Mouse (Mus musculus) embryonic facial prominence, embryonic 14.5 days (tissue): ENCODE data around the gene Scrt2. TPM values are rescaled to one million over a fixed set of nuclear protein-coding genes. Genes with fewer than 3 reads are reported as not detected.

Experiments used
- ATAC-seq: fragments of 200-750 bp; cut with Nextera tagmentation; 2 replicates; pipeline ENCODE4 v1.8.0; 2017; ENCODE audit warnings: low read depth, moderate number of reproducible peaks, moderate TSS enrichment
- DNase-seq: peaks from one replicate; pipeline ENCODE4 v3.0.0-alpha.2; 2015; ENCODE audit warnings: low spot score
- H3K27ac ChIP-seq: fragments of 300-500 bp; sonication (generic); replicated peaks from 2 replicates; pipeline ENCODE4 v1.5.1; 2014; ENCODE audit warnings: low read depth, mild to moderate bottlenecking, low read length, moderate library complexity
- H3K27me3 ChIP-seq: fragments of 300-500 bp; sonication (generic); replicated peaks from 2 replicates; pipeline ENCODE4 v1.6.1; 2014; ENCODE audit warnings: low read length; ENCODE audit not compliant: control insufficient read depth, insufficient read depth
- H3K36me3 ChIP-seq: fragments of 300-500 bp; sonication (generic); 2 replicates; pipeline ENCODE4 v1.6.1; 2014; ENCODE audit warnings: low read length, mixed read lengths; ENCODE audit not compliant: control insufficient read depth, insufficient read depth
- H3K4me1 ChIP-seq: fragments of 300-500 bp; sonication (generic); 2 replicates; pipeline ENCODE4 v1.6.1; 2014; ENCODE audit warnings: antibody characterized with exemption, low read length; ENCODE audit not compliant: control insufficient read depth, insufficient read depth
- H3K4me2 ChIP-seq: fragments of 300-500 bp; sonication (generic); 2 replicates; pipeline ENCODE4 v1.6.1; 2014; ENCODE audit warnings: low read depth, mild to moderate bottlenecking, low read length, moderate library complexity, mixed read lengths
- H3K4me3 ChIP-seq: fragments of 300-500 bp; sonication (generic); 2 replicates; pipeline ENCODE4 v1.5.1; 2014; ENCODE audit warnings: low read depth, mild to moderate bottlenecking, low read length
- H3K9ac ChIP-seq: fragments of 300-500 bp; sonication (generic); 2 replicates; pipeline ENCODE4 v1.6.1; 2014; ENCODE audit warnings: low read depth, mild to moderate bottlenecking, low read length, moderate library complexity, mixed read lengths
- H3K9me3 ChIP-seq: fragments of 300-500 bp; sonication (generic); 2 replicates; pipeline ENCODE4 v1.6.1; 2016; ENCODE audit warnings: low read length; ENCODE audit not compliant: control insufficient read depth
- WGBS: fragments of 180-500 bp; shearing (Covaris S2); extraction: QIAGEN DNeasy Blood & Tissue Kit; methylation state at CpG from one replicate; pipeline ENCODE4 v1.1.7; 2014; 5-methylcytosine and 5-hydroxymethylcytosine counted together
- polyA plus RNA-seq: library from polyadenylated mRNA; unstranded; fragments of >200 nt; fragmentation: Nextera tagmentation; extraction: Ambion mirVana; gene quantifications from 2 replicates; pipeline ENCODE4 v1.2.1, GENCODE M21; 2014

The Scrt2 gene
- polyA plus RNA-seq, 1 experiment from 2014 or later = 0.29 TPM

DNA sequence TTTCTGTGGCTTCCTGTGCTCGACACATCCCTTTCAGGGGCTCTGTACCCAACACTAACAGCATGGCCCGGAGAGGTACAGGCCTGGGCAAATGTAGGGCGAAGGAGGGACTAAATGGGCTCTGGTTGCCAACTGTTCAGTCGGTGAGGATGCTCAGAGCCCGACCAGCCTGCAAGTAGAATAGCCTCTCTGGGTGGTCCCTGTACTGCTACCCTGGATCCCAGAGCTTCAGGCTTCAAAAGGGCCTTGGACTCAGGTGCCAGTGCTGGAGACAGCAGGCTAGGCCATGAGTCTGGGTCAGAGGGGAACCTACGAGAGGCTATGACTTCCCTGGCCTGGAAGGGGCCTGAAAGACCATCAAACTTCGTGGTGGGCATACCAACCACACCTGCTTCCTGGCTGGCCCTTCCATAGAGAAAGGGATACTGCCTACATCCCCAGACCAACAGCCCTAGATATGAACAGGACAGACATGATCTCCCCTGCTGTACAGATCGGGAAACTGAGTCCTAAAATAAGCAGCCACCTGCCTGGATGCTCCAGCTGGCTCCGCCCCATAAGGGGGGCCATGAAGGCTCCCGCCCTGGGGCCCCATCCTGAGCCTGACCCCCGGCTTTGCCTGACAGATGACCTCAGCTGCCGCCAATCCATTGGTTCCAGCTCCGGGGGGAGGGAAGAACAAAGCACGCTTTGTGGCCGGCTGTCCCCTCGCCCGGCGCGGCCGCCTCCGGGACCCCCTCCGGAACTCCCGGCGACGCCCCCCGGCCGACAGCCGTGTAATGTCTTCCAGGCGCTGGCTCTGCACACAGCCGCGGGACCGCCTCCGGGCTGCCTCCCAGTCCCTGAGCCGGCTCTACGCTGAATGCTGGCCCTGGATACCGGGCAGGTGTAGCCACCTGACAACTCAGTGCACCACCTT, 33.0 kb downstream of the Scrt2 start:
- peaks cover 10% of the 10 kb centered on the region; the same call in 1 of the 2 replicates for H3K4me1 ChIP-seq
- peak overlapping the region; percentile 11; the same call in 1 of the 2 replicates for H3K9ac ChIP-seq
- no peaks in the 10 kb centered on the region for H3K36me3 ChIP-seq
- no peaks in the 10 kb centered on the region for H3K27me3 ChIP-seq
- no peaks in the 10 kb centered on the region for H3K9me3 ChIP-seq
- ATAC-seq (no peak; the same call in 1 of the 2 replicates), DNase-seq (peak; percentile 58)
- H3K4me3 ChIP-seq = peak overlapping the region; percentile 14
- WGBS = 28% methylated on average over 12 of the region's 36 CpGs
- peak overlapping the region; percentile 42 for H3K4me2 ChIP-seq
- no peak overlapping the region for H3K27ac ChIP-seq

DNA sequence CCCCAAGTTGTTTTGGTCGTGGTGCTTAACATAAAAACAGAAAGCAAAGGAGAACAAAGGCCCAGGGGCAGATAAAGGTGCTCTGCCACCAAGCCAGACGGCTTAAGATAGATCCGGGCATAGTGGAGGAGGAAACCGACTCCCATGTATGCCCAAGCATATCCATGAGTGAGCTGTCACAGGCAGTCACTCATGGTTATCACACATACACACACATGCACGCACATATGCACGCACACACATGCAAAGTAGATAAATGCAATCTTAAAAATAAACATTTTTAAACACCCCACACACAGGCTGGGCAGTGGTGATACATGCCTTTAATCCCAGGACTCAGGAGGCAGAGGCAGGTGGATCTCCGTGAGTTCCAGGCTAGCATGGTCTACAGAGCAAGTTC, 36.4 kb downstream of the Scrt2 start:
- H3K27me3 ChIP-seq = no peaks in the 10 kb centered on the region
- H3K4me3 ChIP-seq = no peak overlapping the region
- H3K9ac ChIP-seq = no peak overlapping the region
- no peak for DNase-seq
- H3K36me3 ChIP-seq = no peaks in the 10 kb centered on the region
- H3K27ac ChIP-seq = no peak overlapping the region
- H3K9me3 ChIP-seq = no peaks in the 10 kb centered on the region
- no peak for ATAC-seq
- H3K4me2 ChIP-seq = no peak overlapping the region
- H3K4me1 ChIP-seq = peaks cover 10% of the 10 kb centered on the region; the same call in 1 of the 2 replicates
- 86% methylated on average over 7 of the region's 7 CpGs for WGBS

DNA sequence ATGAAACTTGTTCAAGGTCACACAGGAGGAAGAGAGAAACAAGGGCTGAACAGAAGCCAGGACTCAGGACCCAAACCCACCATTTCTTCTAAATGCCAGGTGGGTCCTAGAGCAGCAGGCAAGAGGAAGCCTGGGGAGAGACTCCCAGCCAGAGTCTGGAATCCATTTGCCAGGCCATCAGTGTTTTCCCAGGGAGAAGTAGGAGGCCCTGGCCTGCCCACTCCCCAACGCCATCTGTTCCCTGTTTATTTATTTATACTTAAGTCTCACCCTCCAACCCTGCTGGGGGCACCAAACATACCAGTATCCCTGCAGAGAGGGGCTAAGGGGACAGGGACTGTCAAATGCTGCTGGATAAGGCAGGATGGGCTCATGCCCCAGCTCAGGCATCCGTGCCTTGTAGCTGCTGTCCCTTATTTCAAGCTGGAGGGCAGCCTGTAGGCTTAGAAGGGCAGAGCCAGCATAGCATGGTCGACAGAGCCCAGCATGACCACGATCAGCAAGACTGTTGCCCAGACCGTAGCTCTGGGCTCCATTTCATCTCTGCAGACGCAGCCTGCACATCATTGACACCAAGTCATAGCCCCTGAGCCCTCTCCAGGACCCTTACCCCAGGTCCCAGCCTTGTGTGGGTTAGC, 38.0 kb downstream of the Scrt2 start:
- Histone ChIP-seq H3K27me3 (no peaks in the 10 kb centered on the region), H3K4me2 (no peak overlapping the region), H3K9ac (no peak overlapping the region), H3K36me3 (no peaks in the 10 kb centered on the region), H3K4me3 (no peak overlapping the region), H3K9me3 (no peaks in the 10 kb centered on the region), H3K27ac (no peak overlapping the region), H3K4me1 (peaks cover 6% of the 10 kb centered on the region; the same call in 1 of the 2 replicates)
- ATAC-seq = no peak
- DNase-seq = no peak
- WGBS = 23% methylated on average over 6 of the region's 6 CpGs

DNA sequence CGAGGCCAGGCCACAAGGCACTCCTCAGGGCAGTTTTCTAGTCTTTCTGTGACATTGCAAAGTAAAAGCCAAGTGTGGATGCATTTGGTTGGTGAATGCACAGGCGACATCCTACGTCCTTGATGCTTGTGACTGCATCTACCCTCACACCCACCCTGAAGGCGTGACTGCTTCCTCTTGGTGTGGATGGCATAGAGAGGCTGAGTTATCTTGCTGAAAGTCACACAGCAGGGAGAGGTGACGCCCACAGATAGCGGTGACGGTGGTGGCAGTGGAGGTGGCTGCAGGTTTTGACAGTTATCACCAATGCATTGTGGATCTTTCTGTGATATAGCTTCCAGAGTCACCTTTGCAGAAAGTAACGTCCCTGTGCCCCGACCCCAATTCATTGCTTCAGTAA, 41.6 kb downstream of the Scrt2 start:
- no peak for DNase-seq
- Histone ChIP-seq H3K27me3 (no peaks in the 10 kb centered on the region), H3K4me3 (no peak overlapping the region), H3K4me1 (no peaks in the 10 kb centered on the region), H3K27ac (no peak overlapping the region), H3K4me2 (no peak overlapping the region), H3K9ac (no peak overlapping the region), H3K9me3 (no peaks in the 10 kb centered on the region), H3K36me3 (no peaks in the 10 kb centered on the region)
- ATAC-seq = no peak
- 76% methylated on average over 9 of the region's 9 CpGs for WGBS

DNA sequence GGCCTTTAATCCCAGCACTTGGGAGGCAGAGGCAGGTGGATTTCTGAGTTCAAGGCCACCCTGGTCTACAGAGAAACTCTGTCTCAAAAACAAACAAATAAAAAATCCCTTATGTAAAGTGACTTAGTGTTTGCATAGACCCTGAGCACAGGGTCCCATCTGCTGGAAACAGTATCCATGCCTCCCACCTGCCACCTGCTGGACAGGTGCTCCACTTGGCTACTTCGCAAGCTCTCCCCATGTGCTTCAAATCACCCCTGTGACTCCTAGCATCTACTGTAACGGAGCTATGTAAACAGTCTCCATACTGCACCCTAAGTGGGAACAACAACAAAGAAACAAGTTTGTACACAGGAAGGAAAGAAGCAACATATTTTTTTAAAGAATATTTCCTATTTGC, 47.3 kb downstream of the Scrt2 start:
- Histone ChIP-seq H3K4me2 (no peak overlapping the region), H3K27ac (no peak overlapping the region), H3K9me3 (no peaks in the 10 kb centered on the region), H3K4me1 (0 out of 2 replicates have a peak, but pooled peaks cover 3% of the 10 kb centered on the region), H3K36me3 (no peaks in the 10 kb centered on the region), H3K27me3 (no peaks in the 10 kb centered on the region), H3K9ac (no peak overlapping the region), H3K4me3 (no peak overlapping the region)
- 53% methylated on average over 2 of the region's 2 CpGs for WGBS
- DNase-seq = no peak
- no peak for ATAC-seq

DNA sequence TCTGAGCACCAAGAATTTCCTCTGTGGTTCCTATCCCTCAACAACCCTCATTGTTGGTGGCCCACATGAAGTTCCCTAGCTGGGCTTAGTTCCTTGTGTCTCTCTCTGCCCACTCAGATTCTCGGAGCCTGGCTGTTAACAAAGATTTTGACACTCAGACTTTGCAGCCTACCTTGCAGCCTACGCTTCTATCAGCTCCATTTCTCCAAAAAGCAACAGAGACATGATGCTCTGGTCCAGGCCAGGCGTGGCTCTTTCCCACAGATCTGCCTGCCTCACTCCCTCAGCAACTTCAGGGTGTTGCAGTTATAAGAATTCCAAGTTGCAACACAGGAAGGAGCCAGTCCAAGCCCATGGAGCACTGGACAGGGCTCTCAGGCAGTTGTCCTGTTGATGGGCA, 48.4 kb downstream of the Scrt2 start:
- Histone ChIP-seq H3K9ac (no peak overlapping the region), H3K4me1 (0 out of 2 replicates have a peak, but pooled peaks cover 3% of the 10 kb centered on the region), H3K27ac (no peak overlapping the region), H3K9me3 (no peaks in the 10 kb centered on the region), H3K4me3 (no peak overlapping the region), H3K36me3 (no peaks in the 10 kb centered on the region), H3K4me2 (no peak overlapping the region), H3K27me3 (no peaks in the 10 kb centered on the region)
- DNase-seq (no peak), ATAC-seq (no peak)
- 70% methylated on average over 3 of the region's 3 CpGs for WGBS

DNA sequence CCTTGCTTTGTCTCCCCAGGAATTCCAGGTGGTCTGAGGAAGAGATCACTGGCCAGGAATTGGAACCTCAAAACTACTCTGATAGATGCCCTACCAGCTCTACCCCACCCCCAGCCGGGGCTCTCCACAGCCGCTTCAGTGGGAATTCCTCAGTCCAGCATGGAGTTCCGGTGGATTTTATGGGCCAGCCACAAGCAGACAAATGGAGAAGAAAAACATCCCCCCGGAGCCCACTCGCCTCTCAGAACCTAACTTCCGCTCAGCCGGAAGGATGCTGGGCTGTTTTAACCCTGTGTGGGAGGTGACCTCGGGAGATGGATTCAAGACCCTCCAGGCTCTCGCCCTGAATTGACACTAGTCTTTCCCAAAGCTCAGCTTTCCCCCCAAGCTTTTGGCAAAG, 50.7 kb downstream of the Scrt2 start:
- 0 out of 2 replicates have a peak, but pooled peaks cover 3% of the 10 kb centered on the region for H3K4me1 ChIP-seq
- 37% methylated on average over 9 of the region's 9 CpGs for WGBS
- H3K27me3 ChIP-seq = no peaks in the 10 kb centered on the region
- DNase-seq (no peak), ATAC-seq (no peak)
- H3K4me3 ChIP-seq = no peak overlapping the region
- no peak overlapping the region for H3K4me2 ChIP-seq
- no peak overlapping the region for H3K27ac ChIP-seq
- H3K9me3 ChIP-seq = no peaks in the 10 kb centered on the region
- no peaks in the 10 kb centered on the region for H3K36me3 ChIP-seq
- H3K9ac ChIP-seq = no peak overlapping the region

DNA sequence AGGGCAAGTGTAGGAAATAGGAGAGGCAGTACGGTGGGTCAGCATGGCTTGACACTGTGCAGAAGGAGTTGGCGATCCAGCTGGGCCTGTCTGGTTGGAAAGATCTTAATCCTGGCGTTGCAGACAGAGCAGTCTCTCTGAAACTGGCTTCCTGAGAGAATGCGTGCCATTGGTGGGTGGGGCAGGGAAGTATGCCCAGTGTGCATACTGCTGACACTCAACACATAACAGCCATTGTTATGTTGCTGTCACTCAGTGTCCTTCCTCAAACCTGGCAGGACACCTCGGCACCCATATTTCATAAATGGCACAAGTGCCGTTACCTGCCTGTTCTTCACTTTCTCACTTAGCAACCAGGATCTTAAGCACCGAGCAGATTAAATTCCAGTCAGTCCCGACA, 51.4 kb downstream of the Scrt2 start:
- H3K27ac ChIP-seq = no peak overlapping the region
- WGBS = 57% methylated on average over 7 of the region's 8 CpGs
- no peaks in the 10 kb centered on the region for H3K36me3 ChIP-seq
- no peak overlapping the region for H3K4me3 ChIP-seq
- ATAC-seq (peak; percentile 65), DNase-seq (peak; percentile 40)
- no peak overlapping the region for H3K9ac ChIP-seq
- no peaks in the 10 kb centered on the region for H3K9me3 ChIP-seq
- no peaks in the 10 kb centered on the region for H3K27me3 ChIP-seq
- H3K4me1 ChIP-seq = 0 out of 2 replicates have a peak, but pooled peaks cover 3% of the 10 kb centered on the region
- H3K4me2 ChIP-seq = no peak overlapping the region
